Mouse (Mus musculus): Measurements from ENCODE around the gene Sms. TPM values are rescaled to one million over a fixed set of nuclear protein-coding genes. Genes with fewer than 3 reads are reported as not detected.

The Sms gene
- 56.6 and 59.7 TPM in 2 replicates for polyA plus RNA-seq (2014; fragmentation: Nextera tagmentation; extraction: Ambion mirVana)

- ATAC-seq (replicated peaks; ENCODE audit: low FRiP score, low TSS enrichment, low read depth): peak; percentile 96
- no peaks in the 10 kb centered on the region for H3K9me3 ChIP-seq (ENCODE audit: control insufficient read depth, low read length)
These were observed at the start of gene Sms for GRCm38 (mm10) chrX:157491944-157492726. Sms (minus strand) TSS chrX:157492287.

DNA sequence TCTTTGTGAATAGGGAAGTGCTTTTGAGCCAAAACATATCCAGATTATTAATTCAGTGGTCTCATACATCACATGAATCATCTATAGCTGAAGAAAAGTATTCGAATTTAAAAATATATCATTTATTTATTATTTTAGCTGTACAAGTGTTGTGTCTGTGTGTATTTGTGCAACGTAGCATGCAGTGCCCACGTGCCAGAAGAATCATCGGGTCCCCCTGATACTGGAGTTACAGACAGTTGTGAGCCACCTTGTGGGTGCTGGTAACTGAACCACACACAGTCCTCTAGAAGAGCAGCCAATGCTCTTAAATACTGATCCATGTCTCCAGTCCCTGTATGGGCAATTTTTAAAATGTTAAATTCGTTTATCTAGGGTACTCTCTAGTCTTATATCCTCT is 14.3 kb upstream of the Sms start:
- ATAC-seq (replicated peaks; ENCODE audit: low FRiP score, low TSS enrichment, low read depth) (no peak), DNase-seq (ENCODE audit: low spot score) (no peak)
- Histone ChIP-seq H3K9ac (ENCODE audit: low read length) (no peak overlapping the region), H3K36me3 (ENCODE audit: control insufficient read depth, insufficient read depth, low read length) (no peaks in the 10 kb centered on the region), H3K27ac (ENCODE audit: low read depth) (no peak overlapping the region), H3K4me3 (ENCODE audit: low read depth, low read length) (no peak overlapping the region), H3K9me3 (ENCODE audit: control insufficient read depth, low read length) (no peaks in the 10 kb centered on the region), H3K27me3 (replicated peaks; ENCODE audit: control insufficient read depth, insufficient read depth, low read length) (no peaks in the 10 kb centered on the region), H3K4me2 (ENCODE audit: low read length) (no peak overlapping the region), H3K4me1 (replicated peaks; ENCODE audit: control insufficient read depth, insufficient read depth, low read length) (no peaks in the 10 kb centered on the region)
- whole genome bisulfite sequencing: 70% methylated on average over 5 of the region's 5 CpGs

More at GRCm38 (mm10) chrX:157491944-157492726, at the start of gene Sms:
- H3K9ac ChIP-seq (ENCODE audit: low read length): peak within 1 kb of the TSS; percentile 61
- H3K4me3 ChIP-seq (ENCODE audit: low read depth, low read length): peak within 1 kb of the TSS; percentile 51
- H3K27ac ChIP-seq (ENCODE audit: low read depth): peak within 1 kb of the TSS; percentile 54
- H3K4me2 ChIP-seq (ENCODE audit: low read length): peak within 1 kb of the TSS; percentile 48
- H3K27me3 ChIP-seq (replicated peaks; ENCODE audit: control insufficient read depth, insufficient read depth, low read length): no peaks in the 10 kb centered on the region
- H3K36me3 ChIP-seq (ENCODE audit: control insufficient read depth, insufficient read depth, low read length): no peaks in the 10 kb centered on the region
- WGBS: 17% methylated on average over 20 of the region's 45 CpGs
- peak; percentile 79 for DNase-seq (ENCODE audit: low spot score)
- H3K4me1 ChIP-seq (replicated peaks; ENCODE audit: control insufficient read depth, insufficient read depth, low read length): 0 out of 2 replicates have a peak, but pooled peaks cover 3% of the 10 kb centered on the region

DNA sequence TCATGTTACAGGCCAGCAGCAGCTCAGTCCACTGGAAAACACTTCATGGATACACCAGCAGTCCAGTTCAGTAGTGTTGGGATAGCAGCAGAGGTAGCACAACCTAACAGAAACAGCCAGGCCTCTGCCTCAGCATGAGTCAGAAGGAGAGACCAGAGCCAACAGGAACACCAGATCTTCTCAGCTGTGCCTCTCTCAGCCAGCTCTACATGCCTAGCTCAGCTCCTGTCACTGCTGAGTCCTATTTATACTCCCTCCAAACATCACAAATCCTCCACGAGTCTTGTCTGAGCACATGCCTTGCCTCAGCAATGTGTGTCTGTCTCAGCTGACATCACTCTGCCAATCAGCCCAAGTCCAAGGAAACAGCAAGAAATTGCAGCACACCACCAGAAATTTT is 12.4 kb upstream of the Sms start:
- WGBS: 50% methylated on average over 1 of the region's 1 CpGs

GRCm38 (mm10) chrX:157501871-157502270 is 9.8 kb upstream of the Sms start:
- ATAC-seq (replicated peaks; ENCODE audit: low FRiP score, low TSS enrichment, low read depth): no peak
- Histone ChIP-seq H3K9me3 (ENCODE audit: control insufficient read depth, low read length) (no peaks in the 10 kb centered on the region), H3K9ac (ENCODE audit: low read length) (no peak overlapping the region), H3K4me3 (ENCODE audit: low read depth, low read length) (no peak overlapping the region), H3K27ac (ENCODE audit: low read depth) (no peak overlapping the region), H3K36me3 (ENCODE audit: control insufficient read depth, insufficient read depth, low read length) (no peaks in the 10 kb centered on the region), H3K27me3 (replicated peaks; ENCODE audit: control insufficient read depth, insufficient read depth, low read length) (no peaks in the 10 kb centered on the region), H3K4me1 (replicated peaks; ENCODE audit: control insufficient read depth, insufficient read depth, low read length) (no peaks in the 10 kb centered on the region), H3K4me2 (ENCODE audit: low read length) (no peak overlapping the region)
- WGBS: 53% methylated on average over 2 of the region's 2 CpGs
- DNase-seq (ENCODE audit: low spot score): no peak

More for the DNA sequence above, 12.4 kb upstream of the Sms start:
- Histone ChIP-seq H3K9ac (ENCODE audit: low read length) (no peak overlapping the region), H3K27ac (ENCODE audit: low read depth) (no peak overlapping the region), H3K9me3 (ENCODE audit: control insufficient read depth, low read length) (no peaks in the 10 kb centered on the region), H3K4me1 (replicated peaks; ENCODE audit: control insufficient read depth, insufficient read depth, low read length) (no peaks in the 10 kb centered on the region), H3K36me3 (ENCODE audit: control insufficient read depth, insufficient read depth, low read length) (no peaks in the 10 kb centered on the region), H3K27me3 (replicated peaks; ENCODE audit: control insufficient read depth, insufficient read depth, low read length) (no peaks in the 10 kb centered on the region), H3K4me3 (ENCODE audit: low read depth, low read length) (no peak overlapping the region), H3K4me2 (ENCODE audit: low read length) (no peak overlapping the region)
- no peak for ATAC-seq (replicated peaks; ENCODE audit: low FRiP score, low TSS enrichment, low read depth)
- DNase-seq (ENCODE audit: low spot score): no peak

DNA sequence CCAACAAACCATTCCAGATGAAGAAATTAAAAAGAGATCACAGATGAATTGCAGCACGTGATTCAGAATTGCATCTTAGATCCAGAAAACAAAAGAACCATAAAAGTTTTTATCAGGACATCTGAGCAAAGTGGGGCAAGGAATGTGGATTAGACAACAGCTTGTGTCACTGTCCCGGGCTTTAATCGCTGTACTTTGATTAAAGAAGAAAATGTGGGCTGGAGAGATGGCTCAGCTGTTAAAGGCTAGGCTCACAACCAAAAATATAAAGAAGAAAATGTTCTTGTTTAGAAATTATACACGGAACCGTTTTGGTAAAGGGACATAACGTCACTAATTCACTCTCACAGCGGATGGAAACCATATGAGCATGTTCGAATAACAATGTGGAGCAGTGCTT is 7.9 kb upstream of the Sms start:
- no peaks in the 10 kb centered on the region for H3K4me1 ChIP-seq (replicated peaks; ENCODE audit: control insufficient read depth, insufficient read depth, low read length)
- no peak for DNase-seq (ENCODE audit: low spot score)
- no peak overlapping the region for H3K27ac ChIP-seq (ENCODE audit: low read depth)
- ATAC-seq (replicated peaks; ENCODE audit: low FRiP score, low TSS enrichment, low read depth): no peak
- H3K27me3 ChIP-seq (replicated peaks; ENCODE audit: control insufficient read depth, insufficient read depth, low read length): no peaks in the 10 kb centered on the region
- H3K4me3 ChIP-seq (ENCODE audit: low read depth, low read length): no peak overlapping the region
- no peak overlapping the region for H3K4me2 ChIP-seq (ENCODE audit: low read length)
- no peaks in the 10 kb centered on the region for H3K36me3 ChIP-seq (ENCODE audit: control insufficient read depth, insufficient read depth, low read length)
- no peak overlapping the region for H3K9ac ChIP-seq (ENCODE audit: low read length)
- 82% methylated on average over 8 of the region's 8 CpGs for WGBS
- no peaks in the 10 kb centered on the region for H3K9me3 ChIP-seq (ENCODE audit: control insufficient read depth, low read length)

GRCm38 (mm10) chrX:157493159-157493558 is 1.1 kb upstream of the Sms start:
- ATAC-seq (replicated peaks; ENCODE audit: low FRiP score, low TSS enrichment, low read depth) (no peak), DNase-seq (ENCODE audit: low spot score) (no peak)
- WGBS: 91% methylated on average over 4 of the region's 4 CpGs
- H3K4me2 ChIP-seq (ENCODE audit: low read length): no peak overlapping the region
- H3K9me3 ChIP-seq (ENCODE audit: control insufficient read depth, low read length): no peaks in the 10 kb centered on the region
- H3K27me3 ChIP-seq (replicated peaks; ENCODE audit: control insufficient read depth, insufficient read depth, low read length): no peaks in the 10 kb centered on the region
- H3K4me3 ChIP-seq (ENCODE audit: low read depth, low read length): no peak overlapping the region
- H3K9ac ChIP-seq (ENCODE audit: low read length): no peak overlapping the region
- H3K27ac ChIP-seq (ENCODE audit: low read depth): no peak overlapping the region
- H3K4me1 ChIP-seq (replicated peaks; ENCODE audit: control insufficient read depth, insufficient read depth, low read length): 0 out of 2 replicates have a peak, but pooled peaks cover 3% of the 10 kb centered on the region
- no peaks in the 10 kb centered on the region for H3K36me3 ChIP-seq (ENCODE audit: control insufficient read depth, insufficient read depth, low read length)

- 0 out of 2 replicates have a peak, but pooled peaks cover 3% of the 10 kb centered on the region for H3K4me1 ChIP-seq (replicated peaks; ENCODE audit: control insufficient read depth, insufficient read depth, low read length)
- peak overlapping the region; percentile 51 for H3K4me3 ChIP-seq (ENCODE audit: low read depth, low read length)
- ATAC-seq (replicated peaks; ENCODE audit: low FRiP score, low TSS enrichment, low read depth): peak; percentile 78
- H3K27ac ChIP-seq (ENCODE audit: low read depth): peak overlapping the region; percentile 54
- 23% methylated on average over 13 of the region's 104 CpGs for WGBS
- peak overlapping the region; percentile 61 for H3K9ac ChIP-seq (ENCODE audit: low read length)
- DNase-seq (ENCODE audit: low spot score): peak; percentile 63
- H3K36me3 ChIP-seq (ENCODE audit: control insufficient read depth, insufficient read depth, low read length): no peaks in the 10 kb centered on the region
- no peaks in the 10 kb centered on the region for H3K9me3 ChIP-seq (ENCODE audit: control insufficient read depth, low read length)
- peak overlapping the region; percentile 48 for H3K4me2 ChIP-seq (ENCODE audit: low read length)
- H3K27me3 ChIP-seq (replicated peaks; ENCODE audit: control insufficient read depth, insufficient read depth, low read length): no peaks in the 10 kb centered on the region
These were observed 747 bp downstream of the Sms start for GRCm38 (mm10) chrX:157491145-157491935.

- H3K4me3 ChIP-seq (ENCODE audit: low read depth, low read length): peak overlapping the region; percentile 51
- no peak overlapping the region for H3K27ac ChIP-seq (ENCODE audit: low read depth)
- 0 out of 2 replicates have a peak, but pooled peaks cover 3% of the 10 kb centered on the region for H3K4me1 ChIP-seq (replicated peaks; ENCODE audit: control insufficient read depth, insufficient read depth, low read length)
- no peaks in the 10 kb centered on the region for H3K27me3 ChIP-seq (replicated peaks; ENCODE audit: control insufficient read depth, insufficient read depth, low read length)
- no peaks in the 10 kb centered on the region for H3K36me3 ChIP-seq (ENCODE audit: control insufficient read depth, insufficient read depth, low read length)
- WGBS: 12% methylated on average over 12 of the region's 12 CpGs
- no peak for DNase-seq (ENCODE audit: low spot score)
- H3K4me2 ChIP-seq (ENCODE audit: low read length): peak overlapping the region; percentile 48
- ATAC-seq (replicated peaks; ENCODE audit: low FRiP score, low TSS enrichment, low read depth): no peak
- H3K9me3 ChIP-seq (ENCODE audit: control insufficient read depth, low read length): no peaks in the 10 kb centered on the region
- H3K9ac ChIP-seq (ENCODE audit: low read length): peak overlapping the region; percentile 61
These were observed 1.3 kb downstream of the Sms start for GRCm38 (mm10) chrX:157490769-157491144.

Measured in intestine, embryonic 14.5 days (tissue).